Mouse (Mus musculus): ENCODE measurements around the gene Omp. TPM values are rescaled to one million over a fixed set of nuclear protein-coding genes. Genes with fewer than 3 reads are reported as not detected.
A peak's percentile ranks its signal among the peaks of the same experiment; 100 is the strongest.
"Not testable (repeated sequence)": the region's sequence is repeated elsewhere in the genome, so short reads cannot be mapped to it uniquely, and the experiment has no call there.

Gene Omp
- total RNA-seq (2021) = under 1 TPM; 0.12 to 0.14 TPM

GRCm38 (mm10) chr7:98145402-98145801 is at the start of gene Omp:
Gene Omp, minus strand, starts transcription at chr7:98145502.
- DNase-seq = no peak
- intact Hi-C loops (cut with DNase I) = no loop called here

DNA sequence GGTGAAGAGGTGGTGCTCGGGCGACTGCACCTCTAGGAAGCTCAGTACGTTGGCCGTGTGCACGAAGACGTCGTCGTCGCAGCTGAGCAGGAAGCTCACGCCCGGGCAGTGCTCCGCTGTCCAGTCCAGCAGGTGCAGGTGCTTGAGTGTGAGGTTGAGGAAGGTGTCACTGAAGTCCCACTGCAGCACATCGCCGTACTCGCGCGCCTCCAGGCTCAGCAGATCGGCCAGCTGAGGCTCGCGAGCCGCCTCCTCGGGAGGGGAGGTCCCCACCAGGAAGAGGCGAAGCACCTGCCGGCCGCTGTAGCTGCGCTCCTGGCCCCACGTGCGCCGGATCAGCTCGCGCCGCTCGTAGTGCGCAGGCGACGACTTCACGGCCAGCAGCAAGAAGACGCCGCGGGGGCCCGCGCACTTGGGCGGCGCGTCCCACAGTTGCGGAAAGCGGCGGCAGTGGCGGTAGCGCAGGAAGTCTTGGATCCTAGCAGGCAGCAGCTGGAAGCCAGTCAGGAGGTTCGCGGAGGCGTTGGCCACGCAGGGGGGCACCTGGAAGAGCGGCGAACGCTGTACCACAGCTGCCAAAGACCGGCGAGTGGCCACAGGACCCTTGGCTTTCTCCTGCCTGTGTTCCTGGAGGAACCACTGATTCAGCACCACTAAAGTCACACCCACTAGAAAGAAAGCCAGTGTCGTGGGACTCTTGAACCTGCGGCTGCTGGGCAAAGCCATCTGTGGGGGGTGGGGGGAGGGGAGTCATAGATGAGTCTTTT is 48.9 kb upstream of the Omp start:
- DNase-seq = no peak
- intact Hi-C loops (cut with DNase I) = loop anchor here (5.0 kb wide), 1 partner anchor 148 kb away; no protein-coding TSS in a partner anchor

DNA sequence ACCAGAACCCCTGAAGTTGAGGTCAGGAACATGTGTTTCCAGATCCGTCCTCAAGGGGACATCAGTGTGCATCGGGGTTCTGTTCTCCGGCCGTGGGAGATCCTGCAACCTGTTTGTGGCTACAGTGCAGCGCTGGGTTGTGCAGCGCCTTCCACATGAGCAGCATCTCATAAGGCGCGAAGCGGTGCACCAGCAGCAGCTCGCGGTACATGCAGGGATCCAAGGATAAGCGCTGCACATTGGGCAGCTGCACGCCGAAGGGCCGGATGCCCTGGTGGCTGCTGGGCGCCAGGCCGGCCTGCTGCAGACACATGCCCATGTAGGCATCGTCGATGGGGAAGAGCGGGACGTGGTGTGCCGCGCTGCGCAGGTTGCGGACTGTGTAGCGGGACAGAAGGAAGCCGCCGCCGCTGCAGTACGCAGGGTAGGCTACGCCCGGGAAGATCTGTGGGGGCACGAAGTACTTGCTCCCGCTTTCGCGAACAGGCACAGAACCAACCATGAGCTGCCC is 48.3 kb upstream of the Omp start:
- intact Hi-C loops (cut with DNase I) = loop anchor here (5.0 kb wide), 1 partner anchor 149 kb away; no protein-coding TSS in a partner anchor
- no peak for DNase-seq

GRCm38 (mm10) chr7:98191571-98192250 is 46.4 kb upstream of the Omp start:
- DNase-seq = no peak
- intact Hi-C loops (cut with DNase I) = loop anchor here (1.0 to 5.0 kb wide), 2 partner anchors 36 to 151 kb away; no protein-coding TSS in a partner anchor

DNA sequence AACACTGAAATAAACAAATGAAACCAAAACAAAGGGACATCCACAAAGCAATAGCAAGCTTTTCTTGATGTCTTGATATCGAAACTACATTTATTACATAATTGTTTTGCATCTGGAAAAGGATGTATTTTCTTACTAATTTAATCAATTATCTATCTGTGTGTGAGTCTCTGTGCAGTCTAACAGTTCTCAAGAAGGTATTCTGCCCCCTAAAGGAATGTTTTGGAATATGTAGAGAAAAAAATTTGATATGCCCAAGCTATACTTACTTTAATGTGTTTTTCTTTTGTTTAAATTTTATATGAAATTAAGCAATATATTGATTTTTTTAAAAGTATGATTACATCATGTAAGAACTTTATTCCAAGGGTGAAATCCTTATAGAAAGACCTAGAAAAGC is 45.3 kb upstream of the Omp start:
- DNase-seq = no peak
- intact Hi-C loops (cut with DNase I) = loop anchor here (5.0 kb wide), 1 partner anchor 152 kb away; no protein-coding TSS in a partner anchor

GRCm38 (mm10) chr7:98189745-98190144 is 44.4 kb upstream of the Omp start:
- no peak for DNase-seq
- intact Hi-C loops (cut with DNase I) = loop anchor here (5.0 kb wide), 1 partner anchor 153 kb away; no protein-coding TSS in a partner anchor

- no peak for DNase-seq
- intact Hi-C loops (cut with DNase I) = no loop called here
These were observed 43.4 kb upstream of the Omp start for GRCm38 (mm10) chr7:98188680-98189079.

DNA sequence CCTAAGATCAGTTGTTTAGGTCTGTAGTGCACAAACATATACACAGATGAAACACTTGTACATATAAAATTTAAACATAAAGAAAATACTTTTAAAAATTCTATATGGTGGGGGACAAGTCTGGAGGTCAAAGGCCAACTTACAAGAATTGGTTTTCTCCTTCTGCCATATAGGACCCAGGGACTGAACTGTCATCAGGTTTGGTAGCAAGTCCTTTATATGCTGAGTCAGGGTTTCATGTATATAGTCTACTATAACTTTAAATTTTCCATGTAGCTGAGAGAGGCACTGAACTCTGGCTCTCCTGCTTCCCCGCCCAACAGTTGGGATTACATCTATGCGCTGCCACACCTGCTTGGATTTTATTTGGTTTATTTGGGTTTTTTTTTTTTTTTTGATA is 42.9 kb upstream of the Omp start:
- DNase-seq = no peak
- intact Hi-C loops (cut with DNase I) = no loop called here

- intact Hi-C loops (cut with DNase I); DNase-seq: not testable (repeated sequence)
These were observed 42.0 kb upstream of the Omp start for GRCm38 (mm10) chr7:98187332-98187731.

GRCm38 (mm10) chr7:98186637-98187036 is 41.3 kb upstream of the Omp start:
- no peak for DNase-seq
- intact Hi-C loops (cut with DNase I) = no loop called here

DNA sequence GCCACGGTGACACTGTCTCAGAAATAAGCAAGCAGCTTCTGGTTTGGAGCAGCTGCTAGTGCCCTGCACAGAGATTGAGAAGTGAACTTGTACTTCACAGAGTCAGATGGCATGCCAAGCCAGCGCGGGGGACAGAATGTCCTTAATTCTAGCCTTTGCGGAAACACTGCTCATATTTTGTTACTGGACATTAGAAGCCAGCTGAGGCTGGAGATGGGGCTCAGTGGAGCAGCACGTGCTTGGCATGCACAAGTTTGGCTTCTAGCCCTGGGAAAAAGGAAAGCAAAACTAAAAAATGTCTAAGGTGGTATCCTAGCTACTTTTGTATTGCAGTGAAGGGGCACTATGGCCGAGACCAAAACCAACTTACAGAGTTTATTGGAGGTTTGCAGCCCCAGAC is 40.0 kb upstream of the Omp start:
- no peak for DNase-seq
- intact Hi-C loops (cut with DNase I) = no loop called here

DNA sequence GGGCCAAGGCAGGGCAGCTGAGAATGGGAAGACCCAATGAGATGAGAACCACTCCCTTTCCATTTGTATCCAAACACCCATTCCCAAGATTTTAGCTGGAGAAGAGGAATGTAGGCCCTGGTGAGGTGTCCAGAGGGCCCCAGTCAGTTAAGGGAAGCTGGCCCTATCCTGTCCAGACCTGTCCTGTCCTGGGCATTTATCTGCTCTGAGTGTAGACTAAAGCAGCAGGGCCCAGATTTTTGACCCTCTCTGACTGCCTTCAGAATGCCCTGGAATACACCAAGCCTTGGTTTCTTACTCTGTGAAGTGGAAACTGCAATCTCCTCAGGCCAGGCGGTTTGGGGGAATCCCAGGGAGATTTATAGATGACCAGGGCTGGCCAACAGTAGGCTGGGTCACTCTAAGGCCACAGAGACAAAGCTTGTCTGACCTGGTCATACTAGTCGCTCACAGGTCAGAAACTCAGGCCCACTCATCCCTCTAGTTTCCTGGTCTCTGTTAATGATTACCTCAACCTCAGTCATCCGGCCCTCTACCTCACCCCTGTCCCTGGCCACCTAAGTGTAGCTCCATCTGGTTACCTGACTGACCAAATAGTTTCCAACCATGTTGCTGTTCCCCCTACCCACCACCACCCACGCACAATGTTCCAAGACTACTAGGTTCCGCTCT is 33.4 kb upstream of the Omp start:
- intact Hi-C loops (cut with DNase I) = no loop called here

DNA sequence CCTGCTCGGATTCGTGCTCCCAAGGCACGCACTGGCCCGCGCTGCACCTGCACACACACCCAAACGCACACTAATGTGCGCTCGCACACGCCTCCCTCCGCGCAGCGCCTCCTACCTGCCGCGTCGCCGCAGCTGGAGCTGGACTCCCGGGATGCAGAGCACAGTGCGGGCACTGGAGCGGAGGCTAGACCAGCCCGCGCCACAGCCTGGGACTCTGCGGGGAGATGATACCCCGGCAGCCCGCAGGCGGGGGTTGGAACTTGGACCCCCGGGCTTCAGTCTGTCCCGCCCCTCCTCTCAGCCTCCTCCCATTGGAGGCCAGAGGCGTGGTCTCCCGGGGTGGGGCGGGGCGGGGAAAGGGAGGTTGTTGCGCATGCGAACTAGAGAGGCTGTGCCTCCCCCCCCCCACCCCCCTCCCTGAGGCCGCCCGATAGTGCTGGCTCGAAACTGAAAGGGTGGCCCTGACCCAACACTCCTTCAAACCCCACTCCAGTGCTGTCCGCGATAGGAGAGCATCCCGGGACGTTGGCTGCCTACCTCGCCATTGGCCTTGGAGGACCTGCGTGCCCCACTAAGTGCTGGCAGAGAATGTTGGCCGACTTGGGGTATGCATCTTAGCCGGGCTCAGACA is 32.7 kb upstream of the Omp start, which contains the start of gene Capn5:
Capn5 (minus strand) TSS at position 346 of the 631 bp plus-strand sequence.
- intact Hi-C loops (cut with DNase I) = no loop called here
- DNase-seq = peak; percentile 66 to 81

More for the DNA sequence above, 33.4 kb upstream of the Omp start:
- DNase-seq = no peak

DNA sequence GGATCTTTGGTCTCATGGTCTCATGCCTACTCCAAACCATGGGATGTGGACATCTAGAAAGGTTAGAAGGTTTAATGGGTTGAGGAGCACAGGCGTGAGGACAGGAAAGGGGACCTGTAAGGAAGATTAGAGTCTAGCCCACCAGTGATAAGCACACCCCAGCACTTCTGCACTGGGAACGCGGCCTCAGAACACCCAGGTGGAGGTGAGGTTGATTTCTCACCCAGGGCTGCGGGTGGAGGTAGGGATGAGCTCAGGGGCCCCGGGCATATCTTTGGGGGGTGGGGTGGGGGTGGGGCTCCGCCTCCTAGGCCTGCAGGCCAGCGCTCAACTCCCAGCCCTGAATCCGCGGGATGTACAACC is 32.2 kb upstream of the Omp start:
- intact Hi-C loops (cut with DNase I) = no loop called here
- no peak for DNase-seq

DNA sequence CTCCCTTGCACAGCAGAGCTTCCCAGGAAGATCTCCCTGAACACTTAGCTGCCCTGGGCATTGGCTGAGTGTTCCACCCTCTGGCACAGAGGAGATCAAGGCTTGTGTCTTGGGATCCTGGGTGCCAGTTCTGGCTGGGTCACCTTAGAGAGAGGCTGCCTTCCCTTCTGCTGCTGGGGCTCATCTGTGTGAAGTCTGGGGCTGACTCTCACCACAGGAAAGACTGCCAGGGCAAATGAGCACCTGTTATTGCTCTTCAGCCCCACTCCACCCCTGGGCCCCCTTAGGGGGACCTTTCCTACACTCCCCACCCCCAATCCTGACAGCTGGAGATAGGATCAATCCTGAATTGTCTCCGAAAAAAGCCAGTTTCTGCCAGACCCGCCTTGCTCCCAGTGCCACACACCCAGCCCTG is 31.8 kb upstream of the Omp start:
- DNase-seq = no peak
- intact Hi-C loops (cut with DNase I) = no loop called here

DNA sequence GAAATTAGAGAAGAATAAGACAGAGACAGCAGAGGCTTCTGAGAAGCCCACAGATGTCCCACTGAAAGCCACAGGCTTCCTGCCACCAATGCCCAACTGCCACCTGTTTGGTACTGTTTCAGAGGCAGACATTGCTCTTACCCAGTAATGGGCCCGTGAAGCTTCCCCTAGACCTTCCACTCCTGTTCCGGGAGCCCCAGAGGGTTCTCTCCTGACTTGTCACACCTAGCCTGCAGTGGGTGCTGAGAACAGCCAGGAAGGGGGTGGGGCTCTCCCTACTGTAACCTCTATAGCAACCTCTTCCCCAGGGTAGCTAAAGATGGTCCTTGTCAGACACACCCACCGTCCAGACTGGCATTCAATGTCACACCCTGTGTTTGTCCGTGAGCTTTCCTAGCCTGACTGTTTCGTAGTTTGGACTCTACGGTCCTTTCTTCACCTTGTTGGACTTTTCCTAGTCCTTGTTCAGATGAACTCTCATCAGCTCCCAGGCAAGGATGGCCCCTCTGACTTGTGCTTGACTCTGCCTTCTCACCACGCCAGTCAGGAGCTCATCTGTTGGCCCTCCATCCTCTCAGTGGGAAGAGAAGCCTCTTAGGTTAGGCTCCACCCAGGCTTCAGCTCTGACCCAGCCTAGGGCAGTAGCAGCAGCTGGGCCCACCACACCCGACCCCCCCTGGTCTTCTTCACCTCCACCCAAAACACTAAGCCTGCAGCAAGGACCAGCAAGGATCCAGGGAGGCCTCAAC is 31.2 kb upstream of the Omp start:
- no peak for DNase-seq
- intact Hi-C loops (cut with DNase I) = no loop called here

GRCm38 (mm10) chr7:98174883-98175755 is 29.8 kb upstream of the Omp start:
- intact Hi-C loops (cut with DNase I) = no loop called here
- no peak for DNase-seq

DNA sequence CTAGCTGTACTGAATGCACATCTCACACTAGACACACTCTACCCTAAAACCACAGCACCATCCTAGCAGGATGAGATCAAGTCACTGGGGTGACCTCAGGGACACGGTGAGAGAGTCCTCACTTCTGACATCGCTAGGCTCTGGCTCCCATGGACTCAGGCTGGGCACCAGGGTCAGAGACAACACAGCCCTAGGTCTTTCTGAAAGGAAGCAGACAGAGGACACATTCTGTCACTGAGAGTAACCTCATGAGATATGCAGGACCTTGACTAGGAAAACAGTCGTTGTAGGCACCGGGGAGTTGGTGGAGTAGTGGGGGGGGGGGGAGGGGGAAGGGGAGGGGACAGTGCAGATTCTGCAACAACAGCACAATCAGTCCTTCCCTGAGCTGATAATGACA is 28.1 kb upstream of the Omp start:
- intact Hi-C loops (cut with DNase I) = no loop called here
- DNase-seq = no peak

DNA sequence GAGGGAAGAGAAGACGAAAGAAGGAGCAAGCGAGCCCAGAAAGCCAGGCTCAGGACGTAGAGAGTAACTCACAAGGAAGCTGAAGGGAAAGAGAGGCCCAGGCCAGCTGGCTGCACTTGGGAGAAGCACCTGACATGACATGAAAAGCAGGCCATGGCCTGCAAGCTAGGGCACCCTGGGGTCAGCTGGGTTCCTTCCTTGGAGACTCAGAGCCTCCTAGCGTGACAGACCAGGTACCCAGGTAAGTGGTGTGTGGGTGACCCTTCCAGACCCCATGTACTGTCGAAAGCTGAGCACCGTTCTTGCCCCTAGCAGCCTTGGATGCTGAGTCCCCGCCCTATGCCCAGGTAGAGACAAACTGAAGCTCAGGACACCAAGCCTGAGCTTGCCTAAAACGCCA is 27.4 kb upstream of the Omp start:
- DNase-seq = no peak
- intact Hi-C loops (cut with DNase I) = no loop called here

All from heart, postnatal 10 days (tissue).